Mouse (Mus musculus) liver, postnatal 0 days (tissue): Measurements from ENCODE around the gene Sec61b.

ENCODE experiments used
- CTCF ChIP-seq: sonication (generic); IDR thresholded peaks from 2 replicates; pipeline ENCODE4 v1.5.1; 2016; ENCODE audit warnings: antibody characterized with exemption, low read depth
- EP300 ChIP-seq: IDR thresholded peaks from 2 replicates; pipeline ENCODE4 v1.6.1; 2016; ENCODE audit warnings: antibody characterized with exemption, low read depth, mild to moderate bottlenecking

- TF ChIP-seq CTCF (no peak), EP300 (no peak)
Measured at GRCm38 (mm10) chr4:47503045-47503444, 28.6 kb downstream of the Sec61b start.
